Mouse (Mus musculus) right cerebral cortex, adult 18-20 months (tissue): ENCODE results near the gene Ppp1r8.

ENCODE experiments used
- DNase-seq: peaks from one replicate; pipeline ENCODE4 v3.0.0; 2022; ENCODE audit warnings: mixed read lengths

The Ppp1r8 gene

DNA sequence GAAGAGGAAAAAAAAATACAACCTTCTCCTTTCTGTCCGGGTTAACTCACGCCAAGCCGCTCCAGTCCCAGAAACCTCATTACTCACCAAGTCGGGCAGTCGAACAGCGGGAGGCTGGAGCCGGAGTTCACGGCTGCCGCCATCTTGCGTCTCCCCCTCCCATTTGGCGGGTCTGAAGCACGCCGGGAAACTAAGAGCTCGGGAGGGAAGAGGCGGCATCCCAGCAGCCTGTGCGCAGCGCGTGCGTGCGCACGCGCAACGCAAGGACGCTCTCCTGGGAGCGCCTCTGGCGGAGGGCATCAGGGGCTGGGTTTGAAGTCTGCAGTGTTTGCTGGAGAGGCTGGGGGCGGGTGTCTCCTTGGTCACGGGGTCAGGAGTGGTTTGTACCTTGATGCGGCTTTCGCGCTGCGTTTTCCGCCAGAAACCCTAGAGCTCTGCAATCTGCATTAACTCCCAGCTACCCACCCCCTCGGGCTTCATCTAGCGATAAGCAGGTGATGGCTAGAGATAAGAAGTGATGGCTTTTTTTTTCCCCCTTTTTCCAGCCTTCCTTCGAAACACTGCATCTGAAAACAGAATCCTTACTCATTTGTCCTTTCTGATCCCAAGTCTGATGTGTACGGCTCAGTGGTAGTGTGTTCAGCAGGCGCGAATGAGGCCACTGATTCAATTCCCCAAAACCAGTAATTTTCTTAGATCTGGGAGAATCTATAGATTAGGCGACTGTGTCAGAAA is at the start of gene Ppp1r8:
Gene Ppp1r8 (minus strand): TSS at position 200 of the 735 bp plus-strand sequence.
- DNase-seq = peak; percentile 94

- no peak for DNase-seq
These were observed 41.9 kb upstream of the Ppp1r8 start for GRCm38 (mm10) chr4:132884844-132885374.

- peak; percentile 91 for DNase-seq
These were observed 41.3 kb upstream of the Ppp1r8 start, which contains the start of gene Stx12 for GRCm38 (mm10) chr4:132884064-132884843. TSS of gene Stx12 (minus strand) at chr4:132884509.

DNA sequence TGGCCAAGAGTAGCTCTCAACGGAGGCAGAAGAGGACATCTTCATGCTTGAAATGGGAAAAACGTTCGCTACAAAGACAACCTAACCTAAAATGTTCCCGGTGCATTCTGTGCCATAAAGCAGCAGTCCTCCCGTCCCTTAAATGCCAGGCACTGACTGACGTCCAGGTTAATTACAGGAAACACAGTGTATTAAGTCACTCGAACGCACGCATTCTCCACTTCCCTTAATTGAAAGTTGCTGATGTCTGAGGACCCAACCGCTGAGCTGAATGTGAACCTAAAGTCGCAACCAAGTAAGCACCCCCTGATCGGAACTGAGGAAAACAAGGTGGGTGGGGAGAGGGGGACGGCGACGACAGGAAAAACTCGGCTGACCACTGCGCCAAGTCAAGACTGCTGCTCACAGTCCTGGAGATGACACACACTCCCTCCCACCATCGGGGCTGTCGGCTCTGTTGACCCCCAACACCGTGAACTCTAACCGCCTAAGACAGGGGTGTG is 40.6 kb upstream of the Ppp1r8 start:
- no peak for DNase-seq

GRCm38 (mm10) chr4:132874363-132875097 is 31.6 kb upstream of the Ppp1r8 start:
- no peak for DNase-seq

GRCm38 (mm10) chr4:132873481-132874362 is 30.8 kb upstream of the Ppp1r8 start:
- no peak for DNase-seq

DNA sequence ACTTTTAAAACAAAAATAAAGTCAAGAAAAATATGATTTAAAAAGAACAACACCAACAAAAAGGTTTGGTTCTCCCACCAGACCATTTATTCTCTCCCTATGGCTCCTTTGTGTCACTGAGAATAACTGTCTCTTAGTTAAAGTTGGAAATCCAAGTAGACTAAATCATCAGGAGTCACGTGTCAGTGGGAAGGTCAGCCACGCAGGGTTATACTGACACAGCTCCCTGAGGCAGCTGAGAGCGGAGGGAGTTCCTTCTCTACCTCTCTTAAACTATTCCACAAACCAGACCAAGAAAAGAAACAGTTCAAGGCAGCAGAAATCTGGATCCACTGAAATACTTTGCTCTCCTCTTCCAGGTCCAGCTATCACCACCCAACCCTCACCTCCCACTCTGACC is 28.1 kb upstream of the Ppp1r8 start:
- DNase-seq = no peak

- DNase-seq = no peak
These were observed 21.9 kb upstream of the Ppp1r8 start for GRCm38 (mm10) chr4:132864856-132865255.

GRCm38 (mm10) chr4:132863012-132863411 is 20.0 kb upstream of the Ppp1r8 start:
- DNase-seq = no peak

DNA sequence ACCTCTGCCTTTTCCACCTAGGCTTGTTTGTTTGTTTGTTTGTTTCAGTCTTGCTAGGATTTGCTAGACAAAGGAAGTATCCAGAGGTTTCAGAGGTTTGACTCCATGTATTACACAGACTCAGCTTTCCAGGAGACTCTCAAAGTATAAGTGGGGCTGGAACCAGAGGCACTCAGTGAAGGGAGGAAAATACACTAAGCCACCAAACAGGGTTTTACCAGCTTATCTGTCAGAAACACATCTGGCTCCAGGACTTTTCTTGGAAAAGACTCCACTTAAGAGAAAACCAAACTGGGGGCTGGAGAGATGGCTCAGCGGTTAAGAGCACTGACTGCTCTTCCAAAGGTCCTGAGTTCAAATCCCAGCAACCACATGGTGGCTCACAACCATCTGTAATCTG is 17.9 kb upstream of the Ppp1r8 start:
- no peak for DNase-seq

GRCm38 (mm10) chr4:132843705-132844071 is 719 bp upstream of the Ppp1r8 start:
- no peak for DNase-seq

- peak; percentile 15 for DNase-seq
These were observed 575 bp downstream of the Ppp1r8 start for GRCm38 (mm10) chr4:132842281-132842906.

DNA sequence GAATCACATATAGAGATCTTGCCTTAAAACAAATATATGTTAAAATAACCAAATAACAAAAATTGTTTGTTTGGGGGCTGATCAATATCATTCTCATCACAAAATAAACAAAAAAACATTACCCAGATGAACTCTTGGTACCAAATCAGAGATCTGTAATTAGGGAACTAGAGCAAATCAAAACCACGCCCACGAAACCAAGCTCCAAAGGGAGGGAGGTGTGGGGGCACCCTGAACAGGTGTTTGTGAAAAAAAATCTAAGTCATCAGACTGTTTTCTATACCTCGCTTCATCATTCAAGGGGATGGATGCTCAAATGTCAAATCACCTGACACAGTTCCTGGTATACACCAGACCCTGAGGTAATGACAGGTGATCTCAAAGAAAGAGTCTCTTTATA is 1.5 kb downstream of the Ppp1r8 start:
- DNase-seq = no peak

DNA sequence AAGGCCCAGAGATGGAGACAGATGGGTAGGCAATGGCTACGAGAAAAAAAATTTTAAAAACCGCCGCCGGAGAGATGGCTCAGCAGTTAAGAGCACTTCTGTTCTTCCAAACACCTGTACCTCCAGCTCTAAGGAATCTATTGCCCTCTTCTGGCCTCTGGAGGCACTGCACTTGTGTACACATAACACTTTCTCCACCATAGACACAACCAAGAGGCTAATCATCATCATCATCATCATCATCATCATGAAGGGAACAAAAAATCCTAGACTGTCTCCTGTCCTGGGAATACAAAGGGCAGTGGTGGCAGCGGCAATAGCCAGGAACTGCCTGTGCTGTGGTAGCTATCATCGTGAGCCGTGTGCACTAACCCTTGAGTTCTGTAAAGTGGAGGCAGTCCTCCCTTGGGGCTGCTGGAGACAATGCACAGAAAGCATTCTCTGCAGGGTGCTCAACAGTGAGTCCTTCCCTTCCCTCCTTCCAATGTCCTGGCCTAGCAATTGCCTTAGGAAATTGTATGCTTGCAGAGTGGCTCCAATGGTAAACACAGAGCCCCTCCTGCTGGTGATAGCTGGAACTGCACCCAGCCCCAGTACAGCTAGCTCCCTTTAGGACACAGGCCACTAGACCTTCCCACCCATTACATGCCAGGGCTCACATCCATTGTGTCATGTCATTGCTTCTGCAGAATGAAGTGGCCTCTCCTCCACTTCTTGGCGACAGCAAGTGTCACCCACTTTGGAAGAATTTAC is 19.2 kb downstream of the Ppp1r8 start:
- DNase-seq = peak; percentile 55

DNA sequence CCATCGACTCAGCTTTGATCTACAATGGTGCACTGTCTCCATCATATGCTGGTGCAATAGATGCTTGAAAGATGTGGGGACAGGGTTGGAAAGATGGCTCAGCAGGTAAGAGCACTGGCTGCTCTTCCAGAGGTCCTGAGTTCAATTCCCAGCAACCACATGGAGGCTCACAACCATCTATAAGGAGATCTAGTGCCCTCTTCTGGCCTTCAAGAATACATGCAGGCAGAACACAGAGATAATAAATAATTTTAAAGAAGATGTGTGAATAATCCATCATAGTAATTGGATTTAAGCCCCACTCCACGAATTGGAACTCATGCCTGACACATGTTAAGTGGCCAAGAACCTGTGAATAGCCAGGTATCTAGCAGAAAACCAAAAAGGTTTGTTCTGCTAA is 24.5 kb downstream of the Ppp1r8 start:
- DNase-seq = no peak

- DNase-seq = no peak
These were observed 26.1 kb downstream of the Ppp1r8 start for GRCm38 (mm10) chr4:132816855-132817254.

GRCm38 (mm10) chr4:132816404-132816803 is 26.6 kb downstream of the Ppp1r8 start:
- no peak for DNase-seq

- DNase-seq = peak; percentile 87
These were observed 33.3 kb downstream of the Ppp1r8 start for GRCm38 (mm10) chr4:132809621-132810020.

DNA sequence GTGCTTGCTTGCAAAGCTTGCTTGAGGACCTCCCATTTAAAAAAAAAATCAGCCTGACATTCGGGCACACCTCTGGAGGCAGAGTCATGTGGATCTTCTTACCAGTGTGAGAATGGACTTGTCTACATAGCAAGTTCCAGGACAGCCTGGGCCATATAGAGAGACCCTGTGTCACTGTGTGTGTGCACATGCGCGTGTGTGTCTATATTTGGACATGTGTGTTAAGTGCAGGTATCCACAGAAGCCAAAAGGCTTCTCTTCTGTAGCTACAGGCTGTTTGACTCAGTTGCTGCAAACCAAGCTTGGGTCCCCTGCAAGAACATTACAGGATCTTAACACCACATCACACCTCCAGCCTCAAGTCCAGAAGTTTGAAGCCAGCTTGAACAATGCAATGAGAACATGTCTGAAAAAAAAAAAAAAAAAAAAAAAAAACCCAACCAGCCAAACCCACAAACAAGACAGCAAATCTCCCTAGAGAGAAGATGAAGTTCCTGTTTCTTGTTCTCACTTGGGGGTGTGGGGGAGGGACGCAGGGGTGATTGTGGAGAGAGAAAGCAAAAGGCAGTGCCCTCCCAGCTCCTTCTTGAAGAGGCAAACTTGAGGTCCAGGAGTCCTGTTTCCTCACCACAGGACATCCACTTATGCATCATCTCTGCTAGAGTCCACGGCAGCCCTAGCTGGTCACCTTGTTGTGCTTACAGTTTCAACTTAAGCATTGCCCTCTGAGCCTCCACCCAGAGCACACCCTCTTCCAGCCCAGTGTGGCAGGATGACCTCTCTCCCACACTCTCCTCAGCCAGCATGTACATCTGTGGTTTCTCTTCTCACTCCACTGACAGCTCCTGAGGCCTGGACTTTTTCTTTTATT is 35.0 kb downstream of the Ppp1r8 start:
- DNase-seq = no peak
